Mouse (Mus musculus): ENCODE measurements around the gene Itgb3.
A peak's percentile ranks its signal among the peaks of the same experiment; 100 is the strongest.
"Not testable (repeated sequence)": the region's sequence is repeated elsewhere in the genome, so short reads cannot be mapped to it uniquely, and the experiment has no call there.

Gene Itgb3

DNA sequence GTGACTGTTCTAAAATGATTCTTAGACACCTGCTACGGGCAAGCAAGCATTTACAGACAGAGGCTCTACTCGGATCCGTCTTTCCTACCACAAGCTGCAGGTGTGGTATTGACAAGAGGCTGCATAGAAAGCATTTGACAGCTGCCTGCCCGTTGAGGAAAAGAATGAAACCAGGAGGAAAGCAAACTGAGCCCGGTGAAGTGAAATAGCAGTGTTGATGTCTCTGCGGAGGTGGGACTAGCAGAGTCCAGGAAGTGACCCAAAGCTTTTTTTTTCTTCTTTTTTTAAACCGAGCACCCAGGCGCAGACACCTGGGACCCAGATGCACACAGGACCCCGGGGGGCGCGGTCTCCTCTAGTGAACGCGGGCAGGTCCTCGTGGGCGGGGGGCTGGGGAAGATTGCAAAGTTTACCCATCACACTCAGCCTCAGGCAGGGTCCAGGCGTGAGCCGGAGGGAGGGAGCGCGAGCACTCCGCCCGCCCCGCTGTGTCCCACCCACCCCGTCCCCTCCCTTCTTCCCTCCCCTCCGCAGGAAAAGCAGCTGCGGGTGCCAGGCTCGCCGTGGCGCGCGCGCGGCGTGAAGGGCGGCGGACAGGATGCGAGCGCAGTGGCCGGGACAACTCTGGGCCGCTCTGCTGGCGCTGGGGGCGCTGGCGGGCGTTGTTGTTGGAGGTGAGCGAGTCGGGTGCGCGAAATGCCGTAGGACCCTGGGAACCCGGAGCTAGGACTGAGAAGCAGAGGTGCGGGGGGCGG, at the start of gene Itgb3:
Itgb3 (plus strand) TSS at position 510 of the 755 bp plus-strand sequence.
- DNase-seq (ENCODE audit: low read depth, low spot score): peak; percentile 85

DNA sequence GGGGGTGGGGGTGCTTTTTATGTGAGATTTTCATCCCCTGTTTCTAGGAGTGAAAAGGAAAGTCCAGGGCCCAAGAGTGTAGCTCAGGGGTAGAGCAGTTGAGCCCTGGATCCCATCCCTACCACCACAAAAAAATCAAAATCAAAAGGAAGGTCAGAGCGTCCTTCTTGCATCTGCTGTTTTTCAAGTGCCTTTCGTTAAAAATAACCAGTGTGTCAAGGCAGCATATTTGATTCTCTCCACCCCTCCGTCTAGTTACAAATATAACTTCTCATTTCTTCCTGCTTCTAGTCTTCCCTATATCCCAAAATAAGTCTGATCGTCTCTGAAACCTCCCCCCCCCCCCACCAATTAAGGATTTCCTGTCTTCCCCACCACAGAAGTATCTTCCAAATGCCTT, 49.7 kb upstream of the Itgb3 start:
- DNase-seq (ENCODE audit: low read depth, low spot score): no peak

DNA sequence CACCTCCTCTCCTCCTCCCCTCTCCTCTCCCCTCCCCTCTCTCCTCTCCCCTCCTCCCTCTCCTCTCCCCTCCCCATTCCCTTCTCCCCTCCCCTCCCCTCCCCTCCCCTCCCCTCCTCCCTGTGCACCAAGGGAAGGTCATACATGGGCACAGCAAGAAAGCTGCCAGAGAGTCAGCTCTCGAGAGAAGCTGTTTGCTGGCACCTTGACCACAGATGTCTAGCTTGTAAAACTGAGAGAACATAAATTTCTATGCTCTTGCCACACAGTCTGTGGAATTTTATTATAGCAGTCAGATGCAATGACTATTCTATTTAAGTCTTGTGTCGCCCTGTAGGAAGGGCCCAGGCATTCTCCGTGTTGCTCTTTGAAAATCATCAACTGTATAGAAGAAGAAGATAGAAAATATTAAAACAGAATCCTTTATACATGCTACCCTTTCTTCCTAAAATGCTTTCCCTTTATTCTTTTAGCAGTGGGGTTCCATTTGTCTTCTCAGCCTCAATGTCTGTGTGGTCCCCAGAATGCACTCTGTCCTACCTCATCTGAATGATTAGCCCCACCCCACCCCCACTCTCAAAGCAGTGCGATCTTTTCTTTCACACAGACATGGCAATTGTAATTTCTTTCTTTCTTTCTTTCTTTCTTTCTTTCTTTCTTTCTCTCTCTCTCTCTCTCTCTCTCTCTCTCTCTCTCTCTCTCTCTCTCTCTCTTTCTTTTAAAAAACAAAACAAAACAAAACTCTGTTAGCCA, 49.0 kb upstream of the Itgb3 start:
- no peak for DNase-seq (ENCODE audit: low read depth, low spot score)

DNA sequence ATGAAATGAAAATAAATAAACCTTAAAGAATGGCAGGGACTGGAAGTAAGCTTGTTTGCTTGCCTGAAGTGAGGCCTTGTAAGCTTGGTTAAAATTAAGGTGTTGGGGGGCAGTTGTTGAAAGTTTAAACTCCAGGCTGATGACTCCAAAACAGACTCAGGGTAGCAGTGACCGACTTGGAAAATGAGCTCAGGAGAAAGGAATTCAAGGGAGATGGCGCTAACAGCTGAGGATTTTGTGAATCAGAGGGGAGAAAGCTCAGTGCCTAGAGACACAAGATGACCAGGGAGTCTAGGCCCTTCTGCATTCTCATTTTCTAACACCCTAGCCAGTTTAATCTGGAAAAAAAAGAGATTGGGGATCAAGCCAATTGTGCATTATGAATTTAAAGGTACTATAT, 46.8 kb upstream of the Itgb3 start:
- no peak for DNase-seq (ENCODE audit: low read depth, low spot score)

DNA sequence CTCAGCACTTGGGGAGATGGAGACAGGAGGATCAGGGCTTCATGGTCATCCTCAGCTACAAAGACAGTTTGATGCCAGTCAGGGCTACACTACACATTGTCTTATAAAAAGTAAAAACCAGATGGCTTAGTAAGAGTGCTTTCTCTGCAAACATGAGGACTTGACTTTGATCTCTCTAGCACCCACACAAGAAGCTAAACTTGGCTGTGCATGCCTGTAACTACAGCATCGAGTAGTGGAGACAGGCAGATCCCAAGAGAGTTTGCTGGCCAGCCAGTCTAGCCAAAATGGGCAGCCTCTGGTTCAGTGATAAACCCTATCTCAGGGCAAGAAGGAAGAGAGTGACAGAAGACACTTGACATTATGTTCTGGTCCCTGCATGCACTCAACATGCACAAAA, 44.3 kb upstream of the Itgb3 start:
- no peak for DNase-seq (ENCODE audit: low read depth, low spot score)

DNA sequence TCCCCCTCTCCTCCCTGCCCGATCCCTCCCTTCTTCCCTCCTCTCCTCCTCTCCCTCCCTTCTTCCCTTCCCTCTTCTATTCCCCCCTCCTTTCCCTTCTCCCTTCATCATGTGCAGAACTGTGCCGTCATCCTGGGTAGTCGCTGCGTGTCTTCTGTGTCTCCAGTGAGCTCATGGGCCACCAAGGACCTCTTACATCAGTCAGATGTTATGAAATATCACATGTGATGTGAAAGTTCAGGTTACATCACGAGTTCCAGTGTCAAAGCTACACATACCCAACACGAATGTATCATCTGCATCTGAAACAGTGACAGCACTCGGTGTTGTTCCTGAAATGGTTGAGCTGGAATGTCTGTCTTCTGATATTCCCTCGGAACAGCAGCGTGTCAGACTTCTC, 42.6 kb upstream of the Itgb3 start:
- no peak for DNase-seq (ENCODE audit: low read depth, low spot score)

DNA sequence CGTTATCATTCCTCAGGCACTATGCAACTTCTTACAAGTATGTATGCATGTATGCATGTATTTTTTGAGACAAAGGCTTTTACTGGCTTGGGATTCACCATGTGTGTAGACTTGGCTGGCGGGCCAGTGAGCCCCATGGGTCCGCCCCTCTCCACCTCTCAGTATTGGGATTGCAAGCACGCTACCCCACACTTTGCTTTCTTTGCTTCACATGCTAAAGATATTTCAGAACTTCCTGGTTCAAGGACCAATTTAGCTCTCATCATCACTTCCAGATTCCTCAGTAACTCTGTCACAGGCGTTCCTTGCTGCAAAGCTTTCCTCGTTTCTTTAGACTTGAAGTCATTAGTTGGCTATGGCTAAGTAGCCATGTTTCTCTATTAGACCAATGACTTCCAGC, 41.7 kb upstream of the Itgb3 start:
- no peak for DNase-seq (ENCODE audit: low read depth, low spot score)

DNA sequence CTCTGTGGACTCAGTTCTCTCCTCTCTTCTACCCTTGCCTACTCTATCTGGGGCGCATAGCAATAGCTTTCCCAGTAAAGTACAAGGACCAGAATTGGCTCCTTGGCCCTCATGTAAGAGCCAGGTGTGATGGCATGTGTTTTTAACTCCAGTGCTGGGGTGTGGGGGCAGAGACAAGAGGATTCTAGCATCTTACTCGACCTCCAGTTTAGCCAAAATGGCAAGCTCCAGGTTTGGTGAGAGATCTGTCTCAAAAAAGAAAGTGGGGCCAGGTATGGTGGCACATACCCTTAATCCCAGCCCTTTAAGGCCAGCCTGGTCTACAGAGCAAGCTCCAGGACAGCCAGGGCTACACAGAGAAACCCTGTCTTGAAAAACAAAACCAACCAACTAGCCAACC, 41.0 kb upstream of the Itgb3 start:
- no peak for DNase-seq (ENCODE audit: low read depth, low spot score)

DNA sequence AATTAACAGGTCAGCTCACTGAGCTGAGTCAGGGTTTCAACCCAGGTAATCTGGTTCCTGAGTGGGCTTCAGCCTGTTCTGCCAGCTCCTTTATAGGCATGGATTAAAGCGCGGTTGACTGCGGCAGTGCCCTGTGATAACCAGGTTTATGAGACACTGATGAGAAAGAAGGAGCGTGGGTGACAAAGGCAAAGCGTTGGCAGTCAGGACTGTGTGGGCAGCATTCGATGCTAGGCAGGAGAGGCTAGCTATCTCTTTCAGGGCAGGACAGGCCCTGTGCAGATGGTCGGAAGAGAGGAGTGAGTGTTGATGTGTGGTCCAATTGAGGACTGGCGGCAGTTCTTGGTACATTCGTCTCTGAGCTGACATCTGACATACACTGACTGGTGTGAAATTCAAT, 40.1 kb upstream of the Itgb3 start:
- no peak for DNase-seq (ENCODE audit: low read depth, low spot score)

DNA sequence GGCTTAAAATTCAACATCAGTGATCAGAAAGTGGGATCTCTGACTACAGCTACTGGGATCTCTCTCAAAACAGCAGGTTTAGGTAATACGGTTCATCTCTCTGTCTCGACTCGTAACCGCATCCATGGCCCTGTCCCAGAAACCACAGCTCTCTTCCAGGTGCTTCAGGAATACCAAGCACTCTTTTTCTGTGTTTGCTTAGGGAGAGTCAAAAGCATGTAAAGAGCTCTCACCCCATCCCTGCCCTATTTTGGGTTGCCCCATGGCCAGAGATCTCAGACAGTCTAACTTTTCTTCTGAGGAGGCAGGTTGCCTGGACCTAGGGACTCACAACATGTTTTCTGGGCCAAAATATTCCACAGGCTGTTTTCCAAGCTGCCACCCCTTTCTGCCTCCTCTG, 39.5 kb upstream of the Itgb3 start:
- no peak for DNase-seq (ENCODE audit: low read depth, low spot score)

DNA sequence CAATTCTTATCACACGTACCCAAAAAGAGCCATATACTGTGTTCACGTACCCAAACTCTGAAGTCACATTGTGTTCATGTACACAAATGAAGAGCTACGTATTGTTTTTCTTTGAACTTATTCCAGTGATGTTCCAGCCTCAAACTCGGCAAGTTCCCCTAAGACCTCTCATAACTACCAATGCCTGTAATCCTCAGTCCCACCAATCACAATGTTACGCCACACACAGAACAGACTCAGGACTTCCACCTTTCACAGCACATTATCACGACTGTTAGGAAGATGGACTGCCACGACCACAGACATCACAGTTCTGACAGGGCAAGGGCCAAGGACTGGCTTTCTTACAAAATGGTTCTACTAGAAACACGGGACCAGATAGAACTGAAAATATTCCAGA, 37.3 kb upstream of the Itgb3 start:
- DNase-seq (ENCODE audit: low read depth, low spot score): not testable (repeated sequence)

DNA sequence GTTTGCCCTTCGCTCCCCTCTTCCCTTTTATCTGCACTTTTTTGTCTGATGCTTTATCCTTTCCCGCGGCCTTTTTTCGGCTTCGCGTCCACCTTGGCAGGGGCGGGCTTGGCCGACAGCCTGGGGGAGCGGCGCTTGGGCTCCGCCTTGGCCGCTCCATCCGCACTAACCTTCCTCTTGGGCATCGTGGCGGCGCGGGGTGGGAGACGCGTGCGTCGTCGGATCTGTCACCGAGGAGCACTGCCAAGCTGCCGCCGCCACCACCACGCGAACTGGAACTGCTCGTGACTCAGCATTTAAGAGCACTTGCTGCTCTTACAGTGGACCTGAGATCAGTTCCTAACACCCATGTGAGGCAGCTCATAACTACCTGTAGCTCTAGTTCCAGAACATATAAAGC, 36.4 kb upstream of the Itgb3 start:
- DNase-seq (ENCODE audit: low read depth, low spot score): not testable (repeated sequence)

DNA sequence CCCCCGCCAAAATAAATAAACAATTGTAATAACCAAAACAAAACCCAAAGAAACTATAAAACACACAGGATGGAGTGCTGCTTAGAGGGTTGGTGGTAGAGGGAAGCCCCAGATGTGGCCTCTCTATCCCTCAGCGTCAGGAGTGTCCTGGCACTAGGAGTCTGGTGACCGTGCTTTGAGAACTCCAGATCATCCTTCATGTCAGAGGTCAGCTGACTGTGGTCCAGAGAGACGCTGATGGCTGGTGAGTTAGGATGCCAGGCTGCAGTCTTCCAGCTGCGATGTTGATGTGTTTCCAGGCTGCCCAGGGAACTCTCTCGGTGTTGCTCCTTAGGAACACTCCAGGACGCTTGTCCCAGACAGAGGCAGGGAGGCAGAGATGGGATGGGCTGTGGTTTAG, 35.7 kb upstream of the Itgb3 start:
- DNase-seq (ENCODE audit: low read depth, low spot score): no peak

DNA sequence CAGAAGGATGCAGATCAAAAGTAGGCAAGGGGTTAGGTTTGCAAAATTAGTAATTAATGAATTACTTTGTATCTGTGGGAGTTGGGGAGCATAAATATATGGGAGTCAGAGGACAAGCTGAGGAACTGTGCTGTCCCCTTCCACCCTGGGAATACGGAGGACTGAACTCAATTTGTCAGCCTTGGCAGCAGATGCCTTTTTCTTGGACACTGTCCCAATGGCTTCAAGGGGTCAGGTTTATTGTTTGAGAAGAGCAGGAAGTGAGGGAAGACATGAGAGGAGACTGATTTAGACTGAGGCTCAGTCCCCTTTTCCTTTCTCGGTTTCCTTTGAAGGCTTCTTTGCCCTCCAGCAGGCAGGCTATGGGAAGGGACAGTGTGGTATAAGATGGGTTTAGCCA, 35.2 kb upstream of the Itgb3 start:
- DNase-seq (ENCODE audit: low read depth, low spot score): no peak

DNA sequence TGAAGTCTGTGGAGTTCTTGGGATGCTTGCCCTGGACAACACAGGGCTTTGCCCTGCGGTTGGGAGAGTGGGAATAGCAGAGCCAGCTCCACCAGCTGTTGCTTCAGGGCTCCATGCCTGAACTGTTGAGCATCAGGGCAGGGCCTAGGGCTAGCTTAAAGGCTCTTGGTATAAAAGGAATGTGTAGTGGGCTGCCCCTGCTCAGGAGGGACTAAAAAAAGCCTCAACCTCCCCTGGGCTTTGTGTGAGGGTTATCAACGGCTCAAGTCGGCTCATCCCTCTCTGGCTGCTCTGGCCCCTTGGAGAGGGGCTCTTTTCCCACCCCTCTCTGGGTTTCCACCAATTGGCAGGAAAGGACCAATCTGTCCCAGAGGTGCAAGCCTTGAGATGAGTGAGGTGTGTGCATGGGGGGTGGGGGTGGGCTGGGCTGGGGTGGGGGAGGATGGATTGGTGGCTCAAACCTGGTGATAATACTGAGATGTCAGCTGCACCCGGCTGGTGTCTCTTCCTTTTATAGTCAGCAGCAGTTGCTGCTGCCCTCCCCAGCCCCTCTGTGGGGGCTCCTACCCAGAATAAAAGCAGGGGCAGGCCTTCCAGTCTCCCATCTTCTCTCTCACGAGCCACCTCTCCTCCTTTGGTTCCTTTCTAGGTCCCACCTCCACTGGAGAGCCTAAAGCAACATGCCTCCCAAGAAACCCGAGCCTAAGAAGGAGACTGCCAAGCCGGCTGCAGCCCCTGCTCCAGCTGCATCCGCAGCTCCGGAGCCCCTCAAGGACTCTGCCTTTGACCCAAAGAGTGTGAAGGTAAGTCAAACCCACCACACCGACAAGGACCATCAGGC, 30.8 kb upstream of the Itgb3 start:
- no peak for DNase-seq (ENCODE audit: low read depth, low spot score)

DNA sequence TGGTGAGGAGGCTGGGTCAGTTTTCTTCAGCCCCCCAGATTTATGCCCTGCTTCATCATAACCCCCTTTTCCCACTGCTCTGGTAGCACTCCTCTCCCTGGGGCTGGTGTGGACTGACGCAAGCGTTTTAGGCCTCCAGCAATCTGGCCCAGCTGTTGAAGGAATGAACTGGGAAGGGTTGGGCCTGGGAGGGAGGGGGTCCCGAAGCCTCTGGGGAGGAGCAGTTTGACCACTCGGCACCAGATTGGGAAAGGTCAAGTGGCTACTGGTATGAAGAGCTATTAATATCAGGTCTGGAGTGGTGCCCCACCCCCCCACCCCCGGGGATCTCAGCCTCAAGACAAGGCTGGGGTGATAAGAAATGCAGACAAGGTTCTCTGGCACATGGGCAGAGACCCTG, 29.7 kb upstream of the Itgb3 start:
- no peak for DNase-seq (ENCODE audit: low read depth, low spot score)

DNA sequence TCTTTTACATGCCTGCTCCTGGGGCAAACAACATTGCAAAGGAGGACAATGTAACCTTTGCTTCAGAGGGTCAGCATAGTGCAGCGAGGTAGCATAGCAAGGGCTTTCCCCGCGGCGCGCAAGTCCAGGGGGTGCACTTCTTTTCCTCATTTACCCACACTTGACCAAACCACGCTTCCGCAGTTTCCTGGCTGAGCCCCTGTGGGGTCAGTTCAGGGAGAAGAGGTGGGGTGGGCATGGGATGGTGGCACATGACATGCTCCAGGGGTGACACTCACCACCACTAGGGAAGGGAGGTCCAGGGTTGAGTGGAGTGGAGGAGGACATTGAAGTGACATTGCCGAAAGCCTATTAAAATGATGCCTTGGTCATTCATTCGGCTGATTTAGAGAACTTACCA, 28.7 kb upstream of the Itgb3 start:
- no peak for DNase-seq (ENCODE audit: low read depth, low spot score)

DNA sequence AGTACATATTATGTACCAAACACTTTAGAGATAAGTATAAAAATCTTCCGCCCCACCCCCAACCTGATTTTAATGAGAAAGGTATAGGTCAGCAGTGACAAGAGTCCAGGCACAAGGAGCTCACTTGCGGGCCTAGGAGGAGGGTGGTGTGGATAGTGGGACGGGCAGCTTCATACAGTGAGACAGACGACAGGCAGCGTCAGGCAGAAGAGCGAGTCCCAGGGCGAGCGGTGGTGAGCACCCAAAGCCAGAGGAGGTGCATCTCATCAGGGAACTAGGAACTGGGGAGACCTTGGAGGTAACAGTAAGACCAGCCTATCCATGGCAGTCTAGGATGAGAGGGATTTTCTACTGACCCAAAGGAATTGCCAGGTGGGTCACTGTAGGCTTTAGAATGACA, 28.2 kb upstream of the Itgb3 start:
- no peak for DNase-seq (ENCODE audit: low read depth, low spot score)

DNA sequence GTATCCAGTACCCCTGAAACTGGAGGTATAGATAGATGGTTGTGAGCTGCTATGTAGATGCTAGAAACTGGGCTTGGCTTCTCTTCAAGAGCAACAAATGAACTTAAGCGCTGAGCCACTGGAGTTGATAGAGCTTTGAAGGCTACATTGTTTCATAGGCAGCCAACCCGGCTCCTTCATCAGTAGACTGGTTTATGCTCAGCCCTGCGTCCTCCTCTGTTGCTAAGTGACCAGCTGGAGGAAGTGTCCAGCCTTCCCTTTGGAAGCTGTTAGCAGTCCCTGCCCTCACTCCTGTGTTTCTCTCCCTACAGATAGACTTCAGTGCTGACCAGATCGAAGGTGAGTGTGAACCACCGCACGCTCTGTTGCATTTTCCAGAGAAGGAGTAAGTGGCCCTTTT, 27.7 kb upstream of the Itgb3 start:
- DNase-seq (ENCODE audit: low read depth, low spot score): no peak

DNA sequence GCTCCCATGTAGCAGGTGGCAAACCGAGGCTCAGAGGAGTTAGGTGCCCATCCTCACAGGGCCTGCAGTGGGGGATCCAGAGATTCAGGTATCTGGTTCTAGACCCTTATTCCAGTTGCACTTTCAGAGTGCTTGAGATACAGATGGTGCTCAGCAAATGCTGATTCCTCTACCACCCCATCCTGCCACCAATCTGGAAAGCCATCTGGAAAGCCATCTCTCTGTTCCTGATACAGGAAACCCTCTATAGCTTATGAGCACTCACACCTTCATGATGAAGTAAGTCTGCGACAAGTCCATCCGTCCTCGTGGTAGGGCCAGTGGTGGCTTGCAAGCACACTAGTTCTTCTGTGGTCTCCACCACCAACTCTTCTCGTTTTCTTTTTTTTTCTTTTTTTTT, 27.2 kb upstream of the Itgb3 start:
- DNase-seq (ENCODE audit: low read depth, low spot score): no peak

DNA sequence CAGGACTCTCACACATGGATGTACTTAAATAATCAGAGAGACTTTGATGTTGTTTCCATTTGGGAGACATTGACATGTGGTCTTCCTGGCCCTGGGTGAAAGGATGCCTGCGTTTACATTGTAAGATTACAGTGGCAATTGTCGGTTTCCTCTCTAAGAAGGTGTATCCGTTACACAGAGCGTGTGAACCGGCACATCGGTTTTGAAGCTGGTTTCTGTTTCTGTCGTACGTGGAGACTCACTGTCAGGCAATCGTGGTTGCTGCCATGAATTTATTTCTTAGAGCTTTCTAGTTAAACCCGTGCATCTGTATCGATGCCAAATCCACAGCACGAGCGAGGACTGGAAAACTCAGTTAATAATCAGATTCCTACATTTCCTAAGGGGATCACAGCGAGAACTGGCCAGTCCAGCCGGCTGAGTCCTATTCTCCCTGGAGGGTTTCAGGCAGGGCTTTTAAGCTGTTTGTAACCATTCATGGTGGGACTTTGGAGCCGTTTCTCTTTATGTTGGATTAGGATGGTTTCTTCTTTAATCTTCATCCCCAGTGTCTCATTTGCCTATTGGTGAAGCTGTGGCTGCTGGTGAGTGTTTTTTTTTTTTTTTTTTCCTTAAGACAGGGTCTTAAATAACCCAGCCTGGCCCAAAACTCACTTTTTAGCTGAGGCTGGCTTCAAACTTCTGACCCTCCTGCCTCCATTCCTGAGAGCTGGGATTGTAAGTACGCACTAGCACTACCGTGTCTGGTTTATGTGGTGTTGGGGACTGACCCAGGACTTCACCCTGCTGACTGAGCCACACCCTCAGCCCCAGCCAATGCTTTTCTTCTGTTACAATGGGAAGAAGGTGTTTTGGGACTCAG, 26.1 kb upstream of the Itgb3 start:
- DNase-seq (ENCODE audit: low read depth, low spot score): peak; percentile 81

DNA sequence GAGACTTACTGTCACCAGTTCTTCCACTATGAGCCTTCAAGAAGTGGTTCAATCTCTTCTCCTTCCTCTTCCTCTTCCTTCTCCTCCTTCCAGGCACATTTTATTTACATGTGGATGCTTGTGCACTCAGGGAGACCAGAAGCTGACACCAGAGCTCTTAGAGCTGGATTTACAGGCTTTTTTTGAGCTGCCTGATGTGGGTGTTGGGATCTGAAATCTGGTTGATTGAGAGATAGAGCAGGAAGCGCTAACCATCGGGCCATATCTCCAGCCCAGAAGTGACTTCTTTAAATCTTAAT, 25.5 kb upstream of the Itgb3 start:
- DNase-seq (ENCODE audit: low read depth, low spot score): no peak
